Mouse (Mus musculus) activated CD4-positive, CD25-positive, alpha-beta regulatory T cell (primary cell): Measurements from ENCODE around the gene Rexo1. TPM values are rescaled to one million over a fixed set of nuclear protein-coding genes. Genes with fewer than 3 reads are reported as not detected.

Experiments
- polyA plus RNA-seq, 2 experiments: library from polyadenylated mRNA; unstranded; fragments of 100-300 nt; shearing (Covaris generic); gene quantifications; one replicate each; pipeline ENCODE4 v1.2.1; 2017

Rexo1 gene
- 10 to 100 TPM; 36.5 to 38.7 TPM for polyA plus RNA-seq

GRCm38 (mm10) chr10:80561116-80561944 lies at the start of gene Rexo1:
Gene Rexo1 (minus strand): TSS chr10:80561560.

GRCm38 (mm10) chr10:80605721-80606120 lies 44.4 kb upstream of the Rexo1 start, which contains the start of gene Gm49322:
Gene Gm49322 (plus strand): TSS chr10:80606021.

GRCm38 (mm10) chr10:80602698-80603325 lies 41.5 kb upstream of the Rexo1 start, which contains the start of the genes Scamp4 and Adat3:
Gene Scamp4 (plus strand): TSS chr10:80602872.
Gene Adat3 (plus strand): TSS chr10:80602880.

GRCm38 (mm10) chr10:80589879-80590854 lies 28.8 kb upstream of the Rexo1 start, which contains the start of gene Abhd17a:
Gene Abhd17a (minus strand): TSS chr10:80590341.

GRCm38 (mm10) chr10:80577195-80578130 lies 16.1 kb upstream of the Rexo1 start, which contains the start of gene Klf16:
Gene Klf16 (minus strand): TSS chr10:80577321.

GRCm38 (mm10) chr10:80538710-80539394 lies 22.5 kb downstream of the Rexo1 start, which contains the start of gene Atp8b3:
Gene Atp8b3 (minus strand): TSS chr10:80539124.

GRCm38 (mm10) chr10:80494732-80495131 lies 66.6 kb downstream of the Rexo1 start, which contains the start of gene Onecut3:
Gene Onecut3 (plus strand): TSS chr10:80494835.

Other genes with a start within 250 kb of the Rexo1 start
- 10 to 100 TPM; 78.4 to 84.3 TPM for gene 2310011J03Rik, start 241.0 kb downstream of the Rexo1 start, polyA plus RNA-seq
- gene Pcsk4, start 232.1 kb downstream of the Rexo1 start, polyA plus RNA-seq = 10 to 100 TPM; 11.4 to 20.0 TPM
- under 1 TPM; 0.31 to 0.75 TPM for gene Reep6, start 231.6 kb downstream of the Rexo1 start, polyA plus RNA-seq
- gene Adamtsl5, start 213.1 kb downstream of the Rexo1 start, polyA plus RNA-seq = not detected
- not detected for gene Plk5, start 205.1 kb downstream of the Rexo1 start, polyA plus RNA-seq
- 1 to 10 TPM; 3.3 to 4.1 TPM for gene Mex3d, start 173.9 kb downstream of the Rexo1 start, polyA plus RNA-seq
- gene Mbd3, start 162.0 kb downstream of the Rexo1 start, polyA plus RNA-seq = 100 to 1,000 TPM; 134 to 152 TPM
- gene Uqcr11, start 154.7 kb downstream of the Rexo1 start, polyA plus RNA-seq = 100 to 1,000 TPM; 265 TPM
- 100 to 1,000 TPM; 101 to 107 TPM for gene Tcf3, start 127.9 kb downstream of the Rexo1 start, polyA plus RNA-seq
- gene Onecut3, start 66.7 kb downstream of the Rexo1 start, polyA plus RNA-seq = under 1 TPM; 0.06 to 0.12 TPM
- gene Atp8b3, start 22.4 kb downstream of the Rexo1 start, polyA plus RNA-seq = under 1 TPM in 1 of 2 experiments, not detected in 1; 0.04 TPM
- gene Klf16, start 15.8 kb upstream of the Rexo1 start, polyA plus RNA-seq = 10 to 100 TPM in 1 of 2 experiments, 1 to 10 TPM in 1; 7.3 to 11.4 TPM
- 100 to 1,000 TPM; 169 to 195 TPM for gene Abhd17a, start 28.8 kb upstream of the Rexo1 start, polyA plus RNA-seq
- gene Scamp4, start 41.3 kb upstream of the Rexo1 start, polyA plus RNA-seq = 100 to 1,000 TPM in 1 of 2 experiments, 10 to 100 TPM in 1; 96.4 to 124 TPM
- 1 to 10 TPM; 4.7 to 6.4 TPM for gene Adat3, start 41.3 kb upstream of the Rexo1 start, polyA plus RNA-seq
- gene Gm49322, start 44.5 kb upstream of the Rexo1 start, polyA plus RNA-seq = 10 to 100 TPM in 1 of 2 experiments, 1 to 10 TPM in 1; 6.5 to 15.3 TPM
- gene Csnk1g2, start 61.3 kb upstream of the Rexo1 start, polyA plus RNA-seq = 100 to 1,000 TPM; 228 to 252 TPM
- gene Btbd2, start 95.5 kb upstream of the Rexo1 start, polyA plus RNA-seq = 10 to 100 TPM; 20.1 to 27.7 TPM
- gene Mknk2, start 116.6 kb upstream of the Rexo1 start, polyA plus RNA-seq = 100 to 1,000 TPM; 110 to 242 TPM
- gene Mob3a, start 140.4 kb upstream of the Rexo1 start, polyA plus RNA-seq = 100 to 1,000 TPM; 213 to 321 TPM
- 100 to 1,000 TPM; 121 to 131 TPM for gene Izumo4, start 140.6 kb upstream of the Rexo1 start, polyA plus RNA-seq
- 10 to 100 TPM; 38.5 to 75.7 TPM for gene Ap3d1, start 180.7 kb upstream of the Rexo1 start, polyA plus RNA-seq
- 10 to 100 TPM; 14.8 to 15.7 TPM for gene Dot1l, start 193.6 kb upstream of the Rexo1 start, polyA plus RNA-seq
- 10 to 100 TPM; 64.0 to 79.5 TPM for gene Sf3a2, start 236.6 kb upstream of the Rexo1 start, polyA plus RNA-seq
- gene Plekhj1, start 237.1 kb upstream of the Rexo1 start, polyA plus RNA-seq = 100 to 1,000 TPM; 224 to 242 TPM
- gene Amh, start 243.7 kb upstream of the Rexo1 start, polyA plus RNA-seq = not detected